Mouse (Mus musculus) urinary bladder, postnatal 14 days (tissue): ENCODE data around the gene Vars.
"Not testable (repeated sequence)": the region's sequence is repeated elsewhere in the genome, so short reads cannot be mapped to it uniquely, and the experiment has no call there.

Source experiments
- DNase-seq: peaks from one replicate; pipeline ENCODE4 v3.0.0; 2021; ENCODE audit warnings: low spot score

The Vars gene

DNA sequence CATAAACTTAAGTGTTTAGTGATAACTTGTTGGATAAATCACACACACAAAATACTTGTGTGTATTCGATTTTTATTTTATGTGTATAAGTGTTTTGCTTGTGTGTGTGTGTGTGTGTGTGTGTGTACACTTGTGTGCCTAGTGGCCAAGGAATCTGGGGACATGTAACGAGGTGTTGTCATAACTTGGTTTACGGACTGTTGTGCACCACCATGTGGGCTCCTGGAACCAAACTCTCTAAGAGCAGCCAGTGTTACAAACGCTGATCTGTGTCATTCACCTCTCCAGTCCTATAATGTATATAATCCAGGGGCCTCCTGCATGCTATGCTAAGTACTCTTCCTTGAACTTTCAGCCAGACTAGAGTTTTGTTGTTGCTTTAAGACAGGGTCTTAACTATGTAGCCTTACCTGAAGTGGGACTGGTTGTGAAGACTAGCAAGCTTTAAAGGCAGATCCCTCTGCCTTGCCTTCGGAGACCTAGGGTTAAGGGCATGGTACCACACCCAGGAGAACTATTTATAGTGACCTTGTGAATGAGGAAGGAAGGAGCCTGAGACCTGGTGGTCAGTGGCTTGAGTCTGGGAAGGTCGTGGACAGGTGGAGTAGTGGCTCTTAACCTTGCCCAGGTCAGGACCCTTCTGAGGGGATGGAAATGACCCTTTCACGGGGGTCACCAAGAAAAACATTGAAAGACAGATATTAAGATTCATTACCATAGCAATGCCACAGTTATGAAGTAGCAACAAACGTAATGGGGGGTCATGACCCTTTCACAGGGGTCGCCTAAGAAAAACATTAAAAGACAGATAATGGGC, 2.4 kb downstream of the Vars start:
- no peak for DNase-seq

- DNase-seq: no peak
Measured at GRCm38 (mm10) chr17:35004075-35004717, 3.4 kb downstream of the Vars start.

DNA sequence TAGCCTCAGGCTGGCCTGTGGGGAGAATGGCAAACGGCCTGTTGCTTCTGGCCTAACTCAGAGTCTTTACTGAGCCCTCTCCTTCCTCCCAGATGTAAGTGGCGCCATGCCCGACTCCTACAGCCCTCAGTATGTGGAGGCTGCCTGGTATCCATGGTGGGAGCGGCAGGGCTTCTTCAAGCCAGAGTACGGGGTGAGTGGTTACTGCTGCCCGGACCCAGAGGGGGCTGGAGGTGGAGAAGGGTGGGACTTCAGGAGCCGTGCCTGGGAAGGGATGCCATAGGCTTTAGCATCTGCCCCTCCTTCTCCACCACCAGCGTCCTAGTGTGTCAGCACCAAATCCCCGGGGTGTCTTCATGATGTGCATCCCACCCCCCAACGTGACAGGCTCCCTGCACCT, 4.4 kb downstream of the Vars start:
- DNase-seq: no peak

- not testable (repeated sequence) for DNase-seq
Measured at GRCm38 (mm10) chr17:35005902-35006301, 5.1 kb downstream of the Vars start.

DNA sequence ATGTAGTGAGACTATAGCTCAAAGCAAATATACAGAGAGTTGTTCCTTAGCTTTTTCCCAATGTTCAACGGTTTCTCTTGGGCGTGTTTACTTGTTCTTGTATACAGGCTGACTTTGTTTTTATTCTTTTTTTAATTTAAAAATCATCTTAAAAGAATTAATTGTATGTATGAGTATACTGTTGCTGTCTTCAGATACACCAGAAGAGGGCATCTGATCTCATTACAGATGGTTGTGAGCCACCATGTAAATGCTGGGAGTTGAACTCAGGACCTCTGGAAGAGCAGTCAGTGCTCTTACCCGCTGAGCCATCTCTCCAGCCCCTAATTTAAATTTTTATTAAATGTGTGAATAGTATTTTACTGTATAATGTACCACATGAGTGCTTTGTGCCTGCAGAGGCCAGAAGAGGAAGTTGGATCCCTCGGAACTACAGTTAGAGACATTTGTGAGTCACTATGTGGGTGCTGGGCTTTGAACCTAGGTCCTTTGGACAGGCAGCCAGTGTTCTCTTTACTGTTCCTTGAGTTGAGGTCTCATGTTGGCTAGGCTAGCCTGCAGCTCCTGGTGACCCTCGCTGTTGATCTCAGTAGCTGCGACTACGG, 6.7 kb downstream of the Vars start:
- DNase-seq: no peak

- DNase-seq: no peak
Measured at GRCm38 (mm10) chr17:35009586-35009985, 8.8 kb downstream of the Vars start.

GRCm38 (mm10) chr17:35011440-35011839, 10.7 kb downstream of the Vars start:
- no peak for DNase-seq

- DNase-seq: no peak
Measured at GRCm38 (mm10) chr17:35012430-35012829, 11.6 kb downstream of the Vars start.

DNA sequence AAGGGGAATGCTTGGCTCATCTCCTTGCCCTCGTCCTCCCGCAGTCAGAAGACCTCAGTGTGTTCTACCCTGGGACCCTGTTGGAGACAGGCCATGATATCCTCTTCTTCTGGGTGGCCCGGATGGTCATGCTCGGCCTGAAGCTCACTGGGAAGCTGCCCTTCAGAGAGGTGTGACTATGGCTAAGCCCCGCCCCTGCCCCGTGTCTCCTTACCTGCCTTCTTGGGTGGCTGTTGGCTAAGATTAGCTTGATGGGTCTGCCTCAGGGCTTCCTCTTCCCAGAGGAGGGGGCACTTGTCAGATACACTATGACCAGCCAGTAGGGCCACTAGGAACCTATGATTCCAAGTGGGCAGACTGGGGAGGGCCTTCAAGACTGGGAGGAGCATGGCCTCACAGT, 12.4 kb downstream of the Vars start:
- no peak for DNase-seq

GRCm38 (mm10) chr17:35015296-35015695, 14.5 kb downstream of the Vars start:
- no peak for DNase-seq

DNA sequence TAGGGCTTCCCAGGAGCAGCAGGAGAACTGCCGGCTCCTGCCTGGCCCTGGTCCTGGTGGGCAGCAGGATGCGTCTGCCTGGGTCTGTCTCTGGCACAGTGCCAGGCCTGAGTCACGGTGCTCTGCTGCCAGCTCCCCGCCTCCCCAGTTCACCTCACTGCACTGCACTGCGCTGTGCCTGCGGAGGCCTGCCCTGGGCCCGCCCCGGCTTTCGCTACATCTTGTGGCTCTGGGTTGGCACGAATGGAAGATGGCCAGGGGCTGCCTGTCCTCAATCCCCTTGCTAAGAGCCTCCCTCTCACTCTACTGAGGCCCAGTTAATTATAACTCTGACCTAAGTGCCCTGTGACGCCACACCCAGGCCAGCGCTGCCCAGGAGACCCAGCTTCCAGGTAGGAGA, 15.6 kb downstream of the Vars start, which contains the start of gene Vwa7:
TSS of gene Vwa7 (plus strand) at position 204 of the 400 bp plus-strand sequence.
- peak; percentile 72 for DNase-seq

GRCm38 (mm10) chr17:35016791-35017705, 16.3 kb downstream of the Vars start:
- no peak for DNase-seq

GRCm38 (mm10) chr17:35017706-35018030, 16.9 kb downstream of the Vars start:
- no peak for DNase-seq

GRCm38 (mm10) chr17:35018171-35018570, 17.4 kb downstream of the Vars start:
- DNase-seq: no peak

- DNase-seq: no peak
Measured at GRCm38 (mm10) chr17:35019894-35020293, 19.1 kb downstream of the Vars start.

GRCm38 (mm10) chr17:35020551-35020950, 19.8 kb downstream of the Vars start:
- DNase-seq: no peak

DNA sequence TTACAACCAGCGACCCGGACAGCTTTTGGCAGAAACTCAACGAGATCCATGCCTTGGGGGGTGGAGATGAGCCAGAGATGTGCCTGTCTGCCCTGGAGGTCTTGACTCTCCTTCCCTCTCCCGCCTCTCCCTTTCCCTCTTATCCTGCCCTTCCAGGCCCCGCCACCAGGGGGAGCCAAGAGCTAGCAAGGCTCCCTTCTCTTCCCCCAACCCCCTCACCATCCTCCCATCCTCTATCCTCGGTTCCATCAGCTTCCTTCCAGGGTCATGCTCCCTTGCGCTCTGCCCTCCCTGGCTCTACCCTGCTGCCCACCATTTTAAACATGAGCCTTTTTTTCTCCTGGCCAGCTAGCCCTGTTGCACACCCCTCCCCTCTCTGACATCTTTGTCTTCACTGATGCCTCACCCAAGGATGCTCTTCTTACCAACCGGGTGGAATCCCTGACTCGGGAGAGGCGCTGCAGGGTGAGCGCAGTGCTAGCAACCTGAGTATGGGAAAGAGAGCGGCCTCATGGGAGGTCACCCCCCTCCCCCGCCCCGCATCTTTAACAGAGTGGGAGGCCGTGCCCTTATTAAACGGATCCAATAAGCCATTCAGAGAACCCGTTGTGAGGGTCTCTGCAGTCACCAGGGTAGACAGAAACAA, 20.5 kb downstream of the Vars start:
- DNase-seq: peak; percentile 89

DNA sequence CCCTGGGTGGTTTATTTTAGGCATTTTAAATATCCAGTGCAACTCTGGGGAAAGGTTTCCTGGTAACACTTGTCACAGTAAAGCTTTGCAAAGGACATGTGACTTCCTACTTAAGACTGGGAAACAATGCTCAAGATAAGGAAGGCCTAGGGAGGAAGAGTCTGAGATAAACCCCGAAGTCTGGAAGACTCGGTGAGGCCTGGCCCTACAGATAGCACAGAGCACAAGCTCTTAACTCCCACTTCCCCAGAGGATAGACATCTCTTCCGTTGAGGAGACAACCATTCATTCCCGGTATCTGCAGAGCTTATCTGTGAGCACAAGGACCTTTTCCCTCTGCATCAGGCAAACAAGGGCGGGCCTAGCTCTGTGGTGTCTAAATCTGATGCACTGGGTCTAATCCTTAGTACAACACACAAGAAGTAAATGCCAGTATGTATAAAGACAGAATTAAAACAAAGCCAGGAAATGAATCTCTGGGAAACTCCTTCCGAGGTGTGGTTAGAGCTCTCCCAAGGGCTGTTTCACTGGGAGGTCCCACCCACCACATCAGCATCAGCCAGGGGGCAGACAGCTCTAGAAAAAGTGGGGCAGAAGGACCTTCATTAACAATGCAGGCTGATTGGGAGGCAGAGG, 21.2 kb downstream of the Vars start:
- DNase-seq: no peak

DNA sequence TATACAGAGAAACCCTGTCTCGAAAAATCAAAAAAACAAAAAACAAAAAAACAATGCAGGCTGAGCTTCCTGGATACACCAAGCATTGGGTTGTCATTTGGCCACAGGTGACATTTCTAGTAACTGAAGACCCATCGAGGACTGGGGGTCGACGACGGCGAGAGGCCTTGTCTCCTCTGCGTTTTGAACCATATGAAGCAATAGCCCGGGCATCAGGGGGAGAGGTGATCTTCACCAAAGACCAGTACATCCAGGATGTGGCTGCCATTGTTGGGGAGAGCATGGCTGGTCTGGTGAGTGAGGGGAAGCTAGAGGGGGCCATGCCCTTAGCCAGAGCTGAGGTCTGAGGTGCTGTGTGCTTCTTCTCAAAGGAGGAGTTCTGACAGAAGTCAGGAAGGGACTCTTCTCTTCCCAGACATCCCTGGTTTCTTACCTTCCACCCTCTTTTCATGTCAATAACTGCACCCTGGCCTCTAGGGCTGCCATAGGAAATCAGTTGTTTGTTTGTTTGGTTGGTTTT, 21.8 kb downstream of the Vars start:
- no peak for DNase-seq

DNA sequence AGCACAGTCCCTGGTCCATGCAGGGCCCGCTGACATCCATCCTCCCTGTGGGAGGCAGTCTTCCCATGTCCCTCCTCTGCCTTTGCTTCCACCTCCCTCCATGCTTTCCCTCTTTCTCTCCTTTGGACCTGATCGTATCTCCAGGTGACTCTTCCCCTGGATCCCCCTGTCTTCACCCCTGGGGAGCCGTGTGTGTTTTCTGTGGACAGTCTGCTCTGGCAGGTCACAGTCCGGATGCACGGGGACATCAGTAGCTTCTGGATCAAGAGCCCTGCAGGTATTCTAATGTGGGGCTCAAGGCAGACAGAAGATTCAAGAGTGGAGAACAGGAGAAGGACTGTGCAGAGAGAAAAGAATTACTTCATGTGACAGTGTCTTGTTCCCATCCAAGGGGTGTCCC, 22.4 kb downstream of the Vars start:
- no peak for DNase-seq

DNA sequence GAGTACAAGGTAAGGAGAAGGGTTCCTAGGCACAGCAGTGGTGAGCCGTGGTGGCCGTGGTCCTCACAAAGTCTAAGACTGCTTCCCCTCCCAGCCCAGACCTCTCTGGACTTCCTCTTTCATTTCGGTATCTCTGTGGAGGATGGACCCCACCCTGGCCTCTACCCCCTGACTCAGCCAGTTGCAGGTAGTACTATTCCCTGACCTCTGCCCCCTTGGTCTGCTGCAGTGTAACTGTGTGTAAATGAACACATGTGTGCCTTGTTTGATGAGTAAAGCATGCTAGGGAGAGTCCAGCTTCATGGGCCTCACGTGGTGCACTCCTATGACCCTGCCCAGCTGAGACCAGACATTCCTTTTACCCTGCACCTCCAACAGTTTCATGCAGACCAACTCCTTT, 23.0 kb downstream of the Vars start:
- DNase-seq: no peak
